Mouse (Mus musculus): Measurements from ENCODE around the gene Macf1. TPM values are rescaled to one million over a fixed set of nuclear protein-coding genes. Genes with fewer than 3 reads are reported as not detected.
A peak's percentile ranks its signal among the peaks of the same experiment; 100 is the strongest.

The Macf1 gene
- polyA plus RNA-seq, 1 experiment: 60.4 TPM

- H3K27me3 ChIP-seq (ENCODE audit: control insufficient read depth, insufficient read depth, insufficient read length): no peaks in the 10 kb centered on the region
- H3K79me3 ChIP-seq (ENCODE audit: low read depth): peaks cover 28% of the 10 kb centered on the region
- TF ChIP-seq FOSL1 (IDR thresholded peaks at IDR 0.05; ENCODE audit: insufficient read depth, low read length, poor library complexity, severe bottlenecking): no peak
- TF ChIP-seq CEBPB (IDR thresholded peaks at IDR 0.05; ENCODE audit: low read depth): no peak
- no peak for TF ChIP-seq MYOD1 (IDR thresholded peaks at IDR 0.05; ENCODE audit: control insufficient read depth, insufficient read length, low read depth)
- no peak for TF ChIP-seq CTCF (IDR thresholded peaks at IDR 0.05; ENCODE audit: control insufficient read depth, insufficient read depth, insufficient read length)
- no peak for TF ChIP-seq USF1 (IDR thresholded peaks at IDR 0.05; ENCODE audit: low read depth)
- TF ChIP-seq MYOG (IDR thresholded peaks at IDR 0.05; ENCODE audit: control insufficient read depth, extremely low read depth, insufficient read length): no peak
- TF ChIP-seq MAX (IDR thresholded peaks at IDR 0.05): no peak
- peaks cover 71% of the 10 kb centered on the region for H3K79me2 ChIP-seq (ENCODE audit: control insufficient read depth, insufficient read depth)
- peak overlapping the region; percentile 74 for H3ac ChIP-seq (ENCODE audit: control insufficient read depth, insufficient read length, low read depth)
- no peaks in the 10 kb centered on the region for H3K36me3 ChIP-seq (ENCODE audit: control insufficient read depth, insufficient read depth)
- H3K4me3 ChIP-seq (ENCODE audit: insufficient read depth, poor library complexity, severe bottlenecking): peak overlapping the region; percentile 40
Observed at GRCm38 (mm10) chr4:123572434-123573336, 111.5 kb downstream of the Macf1 start.

- Histone ChIP-seq H3ac (ENCODE audit: control insufficient read depth, insufficient read length, low read depth) (peak overlapping the region; percentile 39), H3K79me3 (ENCODE audit: low read depth) (peaks cover 32% of the 10 kb centered on the region), H3K4me3 (ENCODE audit: insufficient read depth, poor library complexity, severe bottlenecking) (peak overlapping the region; percentile 40), H3K27me3 (ENCODE audit: control insufficient read depth, insufficient read depth, insufficient read length) (no peaks in the 10 kb centered on the region), H3K79me2 (ENCODE audit: control insufficient read depth, insufficient read depth) (peaks cover 75% of the 10 kb centered on the region), H3K36me3 (ENCODE audit: control insufficient read depth, insufficient read depth) (no peaks in the 10 kb centered on the region)
- TF ChIP-seq MAX (IDR thresholded peaks at IDR 0.05) (no peak), USF1 (IDR thresholded peaks at IDR 0.05; ENCODE audit: low read depth) (no peak), FOSL1 (IDR thresholded peaks at IDR 0.05; ENCODE audit: insufficient read depth, low read length, poor library complexity, severe bottlenecking) (no peak), CTCF (IDR thresholded peaks at IDR 0.05; ENCODE audit: control insufficient read depth, insufficient read depth, insufficient read length) (no peak), MYOD1 (IDR thresholded peaks at IDR 0.05; ENCODE audit: control insufficient read depth, insufficient read length, low read depth) (no peak), MYOG (IDR thresholded peaks at IDR 0.05; ENCODE audit: control insufficient read depth, extremely low read depth, insufficient read length) (no peak), CEBPB (IDR thresholded peaks at IDR 0.05; ENCODE audit: low read depth) (no peak)
Observed at GRCm38 (mm10) chr4:123571869-123572268, 112.3 kb downstream of the Macf1 start.

GRCm38 (mm10) chr4:123565291-123565861 is 118.8 kb downstream of the Macf1 start:
- Histone ChIP-seq H3K36me3 (ENCODE audit: control insufficient read depth, insufficient read depth) (no peaks in the 10 kb centered on the region), H3ac (ENCODE audit: control insufficient read depth, insufficient read length, low read depth) (no peak overlapping the region), H3K4me3 (ENCODE audit: insufficient read depth, poor library complexity, severe bottlenecking) (no peak overlapping the region), H3K27me3 (ENCODE audit: control insufficient read depth, insufficient read depth, insufficient read length) (no peaks in the 10 kb centered on the region), H3K79me3 (ENCODE audit: low read depth) (peaks cover 43% of the 10 kb centered on the region), H3K79me2 (ENCODE audit: control insufficient read depth, insufficient read depth) (peaks cover 91% of the 10 kb centered on the region)
- no peak for TF ChIP-seq CEBPB (IDR thresholded peaks at IDR 0.05; ENCODE audit: low read depth)
- no peak for TF ChIP-seq CTCF (IDR thresholded peaks at IDR 0.05; ENCODE audit: control insufficient read depth, insufficient read depth, insufficient read length)
- no peak for TF ChIP-seq MAX (IDR thresholded peaks at IDR 0.05)
- no peak for TF ChIP-seq USF1 (IDR thresholded peaks at IDR 0.05; ENCODE audit: low read depth)
- no peak for TF ChIP-seq MYOG (IDR thresholded peaks at IDR 0.05; ENCODE audit: control insufficient read depth, extremely low read depth, insufficient read length)
- TF ChIP-seq FOSL1 (IDR thresholded peaks at IDR 0.05; ENCODE audit: insufficient read depth, low read length, poor library complexity, severe bottlenecking): no peak
- TF ChIP-seq MYOD1 (IDR thresholded peaks at IDR 0.05; ENCODE audit: control insufficient read depth, insufficient read length, low read depth): no peak

- peaks cover 32% of the 10 kb centered on the region for H3K79me3 ChIP-seq (ENCODE audit: low read depth)
- no peak overlapping the region for H3ac ChIP-seq (ENCODE audit: control insufficient read depth, insufficient read length, low read depth)
- H3K79me2 ChIP-seq (ENCODE audit: control insufficient read depth, insufficient read depth): peaks cover 91% of the 10 kb centered on the region
- TF ChIP-seq MAX (IDR thresholded peaks at IDR 0.05): no peak
- no peak overlapping the region for H3K4me3 ChIP-seq (ENCODE audit: insufficient read depth, poor library complexity, severe bottlenecking)
- H3K27me3 ChIP-seq (ENCODE audit: control insufficient read depth, insufficient read depth, insufficient read length): no peaks in the 10 kb centered on the region
- no peaks in the 10 kb centered on the region for H3K36me3 ChIP-seq (ENCODE audit: control insufficient read depth, insufficient read depth)
Observed at GRCm38 (mm10) chr4:123564051-123564791, 119.9 kb downstream of the Macf1 start.

GRCm38 (mm10) chr4:123562177-123562815 is 121.9 kb downstream of the Macf1 start:
- peaks cover 85% of the 10 kb centered on the region for H3K79me2 ChIP-seq (ENCODE audit: control insufficient read depth, insufficient read depth)
- TF ChIP-seq MYOG (IDR thresholded peaks at IDR 0.05; ENCODE audit: control insufficient read depth, extremely low read depth, insufficient read length) (no peak), FOSL1 (IDR thresholded peaks at IDR 0.05; ENCODE audit: insufficient read depth, low read length, poor library complexity, severe bottlenecking) (no peak), USF1 (IDR thresholded peaks at IDR 0.05; ENCODE audit: low read depth) (no peak), MYOD1 (IDR thresholded peaks at IDR 0.05; ENCODE audit: control insufficient read depth, insufficient read length, low read depth) (no peak)
- no peaks in the 10 kb centered on the region for H3K27me3 ChIP-seq (ENCODE audit: control insufficient read depth, insufficient read depth, insufficient read length)
- H3ac ChIP-seq (ENCODE audit: control insufficient read depth, insufficient read length, low read depth): no peak overlapping the region
- no peak overlapping the region for H3K4me3 ChIP-seq (ENCODE audit: insufficient read depth, poor library complexity, severe bottlenecking)
- no peaks in the 10 kb centered on the region for H3K36me3 ChIP-seq (ENCODE audit: control insufficient read depth, insufficient read depth)
- peaks cover 36% of the 10 kb centered on the region for H3K79me3 ChIP-seq (ENCODE audit: low read depth)
